Mouse (Mus musculus): ENCODE measurements around the gene Tmem158.

DNA sequence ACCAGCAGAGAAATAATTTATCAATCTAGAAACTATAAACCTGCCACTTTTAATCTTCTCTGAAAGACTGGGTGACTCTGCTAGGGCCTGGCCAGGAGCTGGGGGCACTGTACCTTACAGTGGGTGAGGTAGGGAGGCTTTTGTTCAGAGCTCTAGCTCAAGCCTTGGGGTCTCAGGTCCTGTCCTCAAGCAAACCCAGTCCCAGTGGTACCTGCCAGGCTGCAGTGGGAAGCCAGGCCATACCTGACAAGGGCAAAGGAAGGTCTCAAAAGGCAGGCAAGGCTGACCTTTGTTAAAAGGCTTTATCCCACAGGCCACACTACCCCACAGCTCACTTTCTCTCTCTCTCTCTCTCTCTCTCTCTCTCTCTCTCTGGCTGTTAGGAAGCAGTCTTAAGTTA, 31.9 kb downstream of the Tmem158 start:
- no peak for TF ChIP-seq CTCF (IDR thresholded peaks at IDR 0.05; ENCODE audit: low read depth)
- TF ChIP-seq EP300 (optimal IDR thresholded peaks at IDR 0.05): no peak

Data from stomach, postnatal 0 days (tissue).